Mouse (Mus musculus): ENCODE results near the gene Gm14403.

- TF ChIP-seq CTCF (IDR thresholded peaks at IDR 0.05; ENCODE audit: extremely low read depth, insufficient read depth, low read length): no peak
- TF ChIP-seq POLR2A (IDR thresholded peaks at IDR 0.05; ENCODE audit: extremely low read depth, insufficient read depth, low read length): no peak
Observed at GRCm38 (mm10) chr2:177523061-177523460, 25.0 kb downstream of the Gm14403 start.

Data from cortical plate, adult 2 months (tissue).